Mouse (Mus musculus) stomach, postnatal 0 days (tissue): ENCODE measurements around the gene Gm6793. TPM values are rescaled to one million over a fixed set of nuclear protein-coding genes. Genes with fewer than 3 reads are reported as not detected.
A peak's percentile ranks its signal among the peaks of the same experiment; 100 is the strongest.

ENCODE experiments used
- ATAC-seq: fragments of 200-750 bp; cut with Nextera tagmentation; 2 replicates; pipeline ENCODE4 v1.8.0; 2017; ENCODE audit not compliant: low FRiP score, low TSS enrichment
- DNase-seq: peaks from one replicate; pipeline ENCODE4 v3.0.0-alpha.2; 2016; ENCODE audit warnings: low spot score
- H3K27ac ChIP-seq: fragments of 300-500 bp; sonication (generic); replicated peaks from 2 replicates; pipeline ENCODE4 v1.5.1; 2014; ENCODE audit warnings: mild to moderate bottlenecking, control low read depth
- H3K27me3 ChIP-seq: fragments of 300-500 bp; sonication (generic); 2 replicates; pipeline ENCODE4 v1.6.1; 2014; ENCODE audit warnings: low read length; ENCODE audit not compliant: control insufficient read depth, insufficient read depth
- H3K36me3 ChIP-seq: fragments of 300-500 bp; sonication (generic); 2 replicates; pipeline ENCODE4 v1.6.1; 2014; ENCODE audit warnings: low read length, mixed read lengths; ENCODE audit not compliant: control insufficient read depth, insufficient read depth
- H3K4me1 ChIP-seq: fragments of 300-500 bp; sonication (generic); replicated peaks from 2 replicates; pipeline ENCODE4 v1.6.1; 2014; ENCODE audit warnings: antibody characterized with exemption; ENCODE audit not compliant: control insufficient read depth, insufficient read depth
- H3K4me2 ChIP-seq: fragments of 300-500 bp; sonication (generic); replicated peaks from 2 replicates; pipeline ENCODE4 v1.6.1; 2014; ENCODE audit warnings: low read depth, mild to moderate bottlenecking, control low read depth, moderate library complexity
- H3K4me3 ChIP-seq: fragments of 300-500 bp; sonication (generic); 2 replicates; pipeline ENCODE4 v1.5.1; 2014; ENCODE audit warnings: low read depth, low read length, control low read depth
- H3K9ac ChIP-seq: fragments of 300-500 bp; sonication (generic); 2 replicates; pipeline ENCODE4 v1.6.1; 2014; ENCODE audit warnings: mild to moderate bottlenecking, low read length, control low read depth, mixed read lengths
- H3K9me3 ChIP-seq: fragments of 300-500 bp; sonication (generic); 2 replicates; pipeline ENCODE4 v1.6.1; 2016; ENCODE audit warnings: low read length; ENCODE audit not compliant: control insufficient read depth
- CTCF ChIP-seq: IDR thresholded peaks from 2 replicates; pipeline ENCODE4 v1.5.1; 2016; ENCODE audit warnings: antibody characterized with exemption, low read depth, mild to moderate bottlenecking, moderate library complexity
- EP300 ChIP-seq: optimal IDR thresholded peaks from 2 replicates; pipeline ENCODE3; 2016; ENCODE audit warnings: antibody characterized with exemption
- WGBS: fragments of 180-500 bp; shearing (Covaris S2); extraction: QIAGEN DNeasy Blood & Tissue Kit; methylation state at CpG from one replicate; pipeline ENCODE4 v1.1.7; 2014; 5-methylcytosine and 5-hydroxymethylcytosine counted together
- polyA plus RNA-seq: library from polyadenylated mRNA; unstranded; fragments of >200 nt; fragmentation: Nextera tagmentation; extraction: Ambion mirVana; gene quantifications from 2 replicates; pipeline ENCODE4 v1.2.1, GENCODE M21; 2015

The Gm6793 gene
- polyA plus RNA-seq, 1 experiment from 2014 or later = 0.28 TPM

- Histone ChIP-seq H3K9ac (no peak overlapping the region), H3K36me3 (no peaks in the 10 kb centered on the region)
- WGBS = 80% methylated on average over 10 of the region's 10 CpGs
Measured at GRCm38 (mm10) chr8:111968541-111968940, 46.3 kb downstream of the Gm6793 start.

DNA sequence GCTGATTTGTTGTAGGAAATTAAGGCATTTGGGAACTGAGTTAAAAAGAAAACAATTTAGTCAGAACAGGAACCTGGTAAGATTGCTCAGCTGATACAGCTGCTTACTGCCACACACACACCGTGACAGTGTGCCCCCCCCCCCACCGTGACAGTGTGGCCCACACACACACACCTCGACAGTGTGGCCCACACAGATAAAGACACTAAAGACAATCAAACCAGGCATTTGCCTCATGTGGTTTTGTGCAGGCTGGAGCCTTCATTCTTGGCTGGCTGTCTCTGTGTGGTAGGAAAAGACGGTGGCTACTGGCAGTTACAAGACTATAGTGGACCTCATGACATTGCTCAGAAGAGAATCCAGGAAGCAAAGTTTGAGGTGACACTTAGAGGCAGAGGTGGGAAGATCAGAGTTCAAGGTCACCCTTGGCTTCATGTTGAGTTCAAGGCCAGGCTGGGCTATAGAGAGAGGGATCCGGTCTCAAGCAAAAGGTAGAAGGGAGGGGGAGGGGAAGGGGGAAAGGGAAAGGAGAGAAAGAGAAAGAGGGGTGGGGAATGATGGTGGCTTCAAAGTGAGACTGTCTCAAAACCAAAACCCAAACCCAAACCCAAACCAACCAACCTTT lies 47.5 kb downstream of the Gm6793 start:
- Histone ChIP-seq H3K36me3 (no peaks in the 10 kb centered on the region), H3K9me3 (no peaks in the 10 kb centered on the region), H3K4me3 (no peak overlapping the region), H3K27ac (no peak overlapping the region), H3K27me3 (no peaks in the 10 kb centered on the region), H3K9ac (no peak overlapping the region), H3K4me2 (no peak overlapping the region), H3K4me1 (no peaks in the 10 kb centered on the region)
- TF ChIP-seq EP300 = no peak
- TF ChIP-seq CTCF = no peak
- ATAC-seq (no peak), DNase-seq (no peak)
- WGBS = 85% methylated on average over 5 of the region's 5 CpGs

More at GRCm38 (mm10) chr8:111968541-111968940, 46.3 kb downstream of the Gm6793 start:
- Histone ChIP-seq H3K4me1 (no peaks in the 10 kb centered on the region), H3K4me2 (no peak overlapping the region), H3K4me3 (no peak overlapping the region), H3K9me3 (no peaks in the 10 kb centered on the region), H3K27me3 (no peaks in the 10 kb centered on the region), H3K27ac (no peak overlapping the region)
- no peak for ATAC-seq
- no peak for TF ChIP-seq CTCF
- no peak for TF ChIP-seq EP300
- DNase-seq = no peak

GRCm38 (mm10) chr8:111964849-111965561 lies 49.8 kb downstream of the Gm6793 start:
- H3K4me1 ChIP-seq = no peaks in the 10 kb centered on the region
- TF ChIP-seq EP300 (no peak), CTCF (no peak)
- no peaks in the 10 kb centered on the region for H3K36me3 ChIP-seq
- WGBS = 57% methylated on average over 7 of the region's 7 CpGs
- H3K4me2 ChIP-seq = no peak overlapping the region
- peak; percentile 26 for DNase-seq
- no peak overlapping the region for H3K9ac ChIP-seq
- no peaks in the 10 kb centered on the region for H3K9me3 ChIP-seq
- ATAC-seq = 0 out of 2 replicates have a peak, but pooled peaks have one; percentile 45
- no peaks in the 10 kb centered on the region for H3K27me3 ChIP-seq
- H3K27ac ChIP-seq = no peak overlapping the region
- no peak overlapping the region for H3K4me3 ChIP-seq

- H3K4me3 ChIP-seq = no peak overlapping the region
- no peak overlapping the region for H3K4me2 ChIP-seq
- ATAC-seq = no peak
Measured at GRCm38 (mm10) chr8:111964351-111964750, 50.5 kb downstream of the Gm6793 start.

GRCm38 (mm10) chr8:111963546-111963945 lies 51.3 kb downstream of the Gm6793 start:
- no peak overlapping the region for H3K9ac ChIP-seq
- H3K4me3 ChIP-seq = no peak overlapping the region
- no peaks in the 10 kb centered on the region for H3K36me3 ChIP-seq
- ATAC-seq (no peak), DNase-seq (no peak)
- H3K27me3 ChIP-seq = no peaks in the 10 kb centered on the region
- H3K9me3 ChIP-seq = no peaks in the 10 kb centered on the region
- H3K4me1 ChIP-seq = no peaks in the 10 kb centered on the region
- 85% methylated on average over 4 of the region's 4 CpGs for WGBS
- H3K4me2 ChIP-seq = no peak overlapping the region
- no peak overlapping the region for H3K27ac ChIP-seq
- TF ChIP-seq EP300 (no peak), CTCF (no peak)

More at GRCm38 (mm10) chr8:111964351-111964750, 50.5 kb downstream of the Gm6793 start:
- no peak overlapping the region for H3K27ac ChIP-seq
- H3K27me3 ChIP-seq = no peaks in the 10 kb centered on the region
- no peaks in the 10 kb centered on the region for H3K9me3 ChIP-seq
- no peak overlapping the region for H3K9ac ChIP-seq
- H3K4me1 ChIP-seq = no peaks in the 10 kb centered on the region
- 54% methylated on average over 5 of the region's 5 CpGs for WGBS
- no peak for DNase-seq
- no peaks in the 10 kb centered on the region for H3K36me3 ChIP-seq
- no peak for TF ChIP-seq EP300
- no peak for TF ChIP-seq CTCF

Other genes with a start within 250 kb of the Gm6793 start
- gene Cfdp1, start 160.7 kb downstream of the Gm6793 start, polyA plus RNA-seq = 98.6 and 101 TPM in 2 replicates
- gene Tmem170, start 138.3 kb downstream of the Gm6793 start, polyA plus RNA-seq = 9.9 and 10.1 TPM in 2 replicates
- 0.36 and 0.39 TPM in 2 replicates for gene Chst5, start 104.6 kb downstream of the Gm6793 start, polyA plus RNA-seq
- 3.3 and 4.1 TPM in 2 replicates for gene Tmem231, start 81.2 kb downstream of the Gm6793 start, polyA plus RNA-seq
- 290 and 292 TPM in 2 replicates for gene Gabarapl2, start 74.3 kb downstream of the Gm6793 start, polyA plus RNA-seq
- gene Adat1, start 22.7 kb downstream of the Gm6793 start, polyA plus RNA-seq = 2.5 TPM in 2 replicates
- gene Kars, start 3.7 kb downstream of the Gm6793 start, polyA plus RNA-seq = 96.0 and 96.5 TPM in 2 replicates
- gene Terf2ip, start 3.6 kb downstream of the Gm6793 start, polyA plus RNA-seq = 10.2 and 11.2 TPM in 2 replicates